Mouse (Mus musculus): ENCODE data around the gene Pecr. TPM values are rescaled to one million over a fixed set of nuclear protein-coding genes. Genes with fewer than 3 reads are reported as not detected.
A peak's percentile ranks its signal among the peaks of the same experiment; 100 is the strongest.
"Not testable (repeated sequence)": the region's sequence is repeated elsewhere in the genome, so short reads cannot be mapped to it uniquely, and the experiment has no call there.

The Pecr gene
- polyA plus RNA-seq, 1 experiment from 2014 or later, result 84.2 TPM

DNA sequence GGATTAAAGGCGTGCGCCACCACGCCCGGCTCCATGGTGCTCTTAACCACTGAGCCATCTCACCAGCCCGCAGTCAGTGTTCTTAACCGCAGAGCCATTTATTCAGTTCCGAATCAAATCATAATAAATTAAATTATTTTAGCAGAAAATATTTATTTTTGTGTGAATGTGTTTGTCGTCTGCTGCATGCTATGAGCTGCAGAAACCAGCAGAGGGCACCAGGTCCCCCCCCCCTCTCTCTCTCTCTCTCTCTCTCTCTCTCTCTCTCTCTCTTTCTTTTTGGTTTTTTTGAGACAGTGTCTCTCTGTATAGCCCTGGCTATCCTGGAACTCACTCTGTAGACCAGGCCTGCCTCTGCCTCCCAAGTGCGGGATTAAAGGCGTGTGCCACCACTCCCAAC, 51.5 kb downstream of the Pecr start:
- H3K36me3 ChIP-seq (ENCODE audit: control insufficient read depth, insufficient read depth); H3K9me3 ChIP-seq (replicated peaks; ENCODE audit: control insufficient read depth, low read length); H3K9ac ChIP-seq (ENCODE audit: low read depth, low read length); H3K27ac ChIP-seq (ENCODE audit: low read length); ATAC-seq (ENCODE audit: low read depth); H3K4me3 ChIP-seq (ENCODE audit: low read depth, low read length); H3K4me1 ChIP-seq (ENCODE audit: control insufficient read depth, low read depth, low read length); H3K4me2 ChIP-seq (ENCODE audit: low read depth, low read length): not testable (repeated sequence)
- H3K27me3 ChIP-seq (ENCODE audit: control insufficient read depth, insufficient read depth, low read depth, low read length), result peaks cover 19% of the 10 kb centered on the region
- 61% methylated on average over 10 of the region's 10 CpGs for WGBS (ENCODE audit: insufficient replicate concordance)

DNA sequence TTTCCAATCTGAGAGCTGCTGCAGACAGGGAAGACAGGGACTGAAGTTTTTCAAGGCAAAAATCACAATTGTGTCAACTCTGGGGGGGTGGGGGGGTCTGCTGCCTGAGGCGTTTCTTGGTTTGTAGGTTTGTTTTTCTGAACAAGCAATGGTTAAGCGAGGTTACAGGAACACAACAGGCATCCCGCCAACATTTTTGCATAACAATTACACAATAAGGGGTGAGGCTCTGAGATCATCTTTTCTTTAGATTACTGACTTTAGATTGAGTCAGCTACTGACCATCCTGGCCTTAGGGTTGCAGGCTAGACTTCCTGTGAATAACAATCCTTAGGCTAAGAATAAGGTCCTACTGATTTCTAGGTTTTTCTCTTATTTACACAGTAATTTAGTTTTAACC, 55.1 kb downstream of the Pecr start:
- Histone ChIP-seq H3K9ac (ENCODE audit: low read depth, low read length) (no peak overlapping the region), H3K4me1 (ENCODE audit: control insufficient read depth, low read depth, low read length) (no peaks in the 10 kb centered on the region), H3K4me3 (ENCODE audit: low read depth, low read length) (no peak overlapping the region), H3K27me3 (ENCODE audit: control insufficient read depth, insufficient read depth, low read depth, low read length) (peaks cover 6% of the 10 kb centered on the region), H3K4me2 (ENCODE audit: low read depth, low read length) (no peak overlapping the region), H3K27ac (ENCODE audit: low read length) (no peak overlapping the region), H3K36me3 (ENCODE audit: control insufficient read depth, insufficient read depth) (no peaks in the 10 kb centered on the region), H3K9me3 (replicated peaks; ENCODE audit: control insufficient read depth, low read length) (no peaks in the 10 kb centered on the region)
- 43% methylated on average over 3 of the region's 3 CpGs for WGBS (ENCODE audit: insufficient replicate concordance)
- ATAC-seq (ENCODE audit: low read depth), result no peak

DNA sequence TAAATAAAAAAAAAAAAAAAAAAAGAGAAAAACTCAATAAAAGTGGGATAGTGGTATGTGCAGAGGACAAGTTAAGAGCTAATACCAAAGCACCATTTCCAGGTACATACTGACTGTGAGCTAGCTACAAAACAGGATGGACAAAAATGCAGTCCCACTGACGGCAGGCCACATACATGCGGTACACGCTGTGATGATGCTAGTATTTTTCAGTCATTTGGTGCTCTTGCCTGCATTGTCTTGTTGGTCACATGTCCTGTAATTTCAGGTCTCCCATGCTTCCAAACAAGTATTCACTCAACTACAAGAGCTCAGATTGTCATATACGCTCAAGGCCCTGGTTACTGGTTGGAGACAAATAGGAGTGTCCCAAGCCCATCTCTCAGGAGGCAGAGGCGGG, 56.6 kb downstream of the Pecr start:
- no peak overlapping the region for H3K4me2 ChIP-seq (ENCODE audit: low read depth, low read length)
- 79% methylated on average over 5 of the region's 5 CpGs for WGBS (ENCODE audit: insufficient replicate concordance)
- H3K4me3 ChIP-seq (ENCODE audit: low read depth, low read length), result no peak overlapping the region
- no peaks in the 10 kb centered on the region for H3K36me3 ChIP-seq (ENCODE audit: control insufficient read depth, insufficient read depth)
- H3K9me3 ChIP-seq (replicated peaks; ENCODE audit: control insufficient read depth, low read length), result no peaks in the 10 kb centered on the region
- no peak overlapping the region for H3K9ac ChIP-seq (ENCODE audit: low read depth, low read length)
- H3K4me1 ChIP-seq (ENCODE audit: control insufficient read depth, low read depth, low read length), result no peaks in the 10 kb centered on the region
- H3K27ac ChIP-seq (ENCODE audit: low read length), result no peak overlapping the region
- no peak for ATAC-seq (ENCODE audit: low read depth)
- H3K27me3 ChIP-seq (ENCODE audit: control insufficient read depth, insufficient read depth, low read depth, low read length), result peaks cover 10% of the 10 kb centered on the region

DNA sequence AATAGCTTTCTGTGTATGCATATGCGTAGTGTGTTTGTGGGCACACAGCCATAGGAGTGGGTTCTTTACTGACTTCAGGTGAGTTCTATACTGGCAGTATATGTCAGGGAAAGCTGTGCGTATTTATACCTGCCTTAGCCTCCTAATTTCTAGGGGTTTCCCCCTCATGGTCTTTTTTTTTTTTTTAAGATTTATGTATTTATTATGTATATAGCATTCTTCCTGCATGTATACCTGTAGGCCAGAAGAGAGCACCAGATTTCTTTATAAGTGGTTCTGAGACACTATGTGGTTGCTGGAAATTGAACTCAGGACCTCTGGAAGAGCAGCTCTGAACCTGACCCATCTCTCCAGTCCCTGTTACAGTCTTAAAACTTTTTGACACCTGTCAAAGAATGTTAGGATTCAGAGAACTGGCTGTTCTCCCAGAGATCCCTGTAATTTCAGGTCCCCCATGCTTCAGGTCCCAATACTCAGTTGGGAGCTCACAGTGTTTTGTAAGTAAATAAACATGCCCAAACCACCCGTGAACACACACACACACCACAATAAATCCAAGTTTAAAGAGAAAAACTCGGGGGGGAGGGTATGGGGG, 57.1 kb downstream of the Pecr start:
- H3K27me3 ChIP-seq (ENCODE audit: control insufficient read depth, insufficient read depth, low read depth, low read length), result peaks cover 10% of the 10 kb centered on the region
- WGBS (ENCODE audit: insufficient replicate concordance), result 20% methylated on average over 4 of the region's 4 CpGs
- H3K9me3 ChIP-seq (replicated peaks; ENCODE audit: control insufficient read depth, low read length), result no peaks in the 10 kb centered on the region
- no peak for ATAC-seq (ENCODE audit: low read depth)
- no peaks in the 10 kb centered on the region for H3K4me1 ChIP-seq (ENCODE audit: control insufficient read depth, low read depth, low read length)
- H3K4me3 ChIP-seq (ENCODE audit: low read depth, low read length), result no peak overlapping the region
- no peak overlapping the region for H3K9ac ChIP-seq (ENCODE audit: low read depth, low read length)
- H3K36me3 ChIP-seq (ENCODE audit: control insufficient read depth, insufficient read depth), result no peaks in the 10 kb centered on the region
- H3K27ac ChIP-seq (ENCODE audit: low read length), result no peak overlapping the region
- H3K4me2 ChIP-seq (ENCODE audit: low read depth, low read length), result no peak overlapping the region

DNA sequence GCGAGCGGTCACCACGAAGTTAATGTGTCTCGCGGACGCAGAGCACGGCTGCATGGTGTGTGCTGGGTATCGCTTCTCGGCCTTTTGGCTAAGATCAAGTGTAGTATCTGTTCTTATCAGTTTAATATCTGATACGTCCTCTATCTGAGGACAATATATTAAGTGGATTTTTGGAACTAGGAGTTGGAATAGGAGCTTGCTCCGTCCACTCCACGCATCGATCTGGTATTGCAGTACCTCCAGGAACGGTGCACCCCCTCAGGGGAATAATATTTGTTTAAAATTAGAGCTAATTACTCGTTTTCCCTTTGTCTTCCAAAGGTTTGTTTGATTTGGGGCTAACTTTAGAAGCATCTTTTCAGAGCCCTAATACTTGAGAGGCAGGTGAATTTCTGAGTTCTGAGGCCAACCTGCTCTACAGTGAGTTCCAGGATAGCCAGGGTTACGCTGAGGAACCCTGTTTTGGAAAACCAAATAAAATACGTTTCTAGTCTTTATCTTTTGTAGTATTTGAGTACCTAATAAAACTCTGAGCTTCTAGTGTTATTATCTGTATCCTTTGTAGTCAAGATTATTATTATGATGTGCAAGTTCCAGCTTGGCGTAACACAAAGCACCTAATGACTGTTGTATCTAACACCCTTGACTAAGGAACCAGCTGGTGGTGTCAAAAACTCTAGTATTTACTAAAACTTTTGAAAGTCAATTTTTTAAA, 57.8 kb downstream of the Pecr start:
- peak overlapping the region; percentile 58; the same call in 1 of the 2 replicates for H3K4me3 ChIP-seq (ENCODE audit: low read depth, low read length)

DNA sequence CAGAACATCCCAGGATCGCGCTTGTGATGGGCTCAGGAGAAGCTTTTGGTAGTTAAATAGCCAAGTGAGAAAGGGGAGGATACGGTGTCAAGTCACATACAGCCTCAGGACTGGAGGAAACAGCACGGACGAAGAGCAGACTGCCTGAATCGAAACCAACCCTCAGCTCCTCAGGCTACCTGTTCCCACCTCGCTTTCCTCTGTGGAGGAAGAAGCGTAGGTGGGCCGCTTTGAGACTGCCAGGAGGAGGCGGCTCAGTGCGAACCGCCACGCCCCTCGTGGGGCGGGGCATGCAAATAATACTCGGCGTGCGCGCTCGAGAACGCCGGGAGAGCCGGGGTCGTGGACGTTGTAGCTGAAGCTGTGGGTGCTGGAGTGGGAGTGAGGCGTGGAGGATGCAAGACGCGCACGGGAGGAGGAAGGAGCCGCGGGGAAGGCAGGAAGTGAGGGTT, 58.4 kb downstream of the Pecr start:
- peak overlapping the region; percentile 58 for H3K4me3 ChIP-seq (ENCODE audit: low read depth, low read length)
- peak; percentile 79 for ATAC-seq (ENCODE audit: low read depth)
- H3K36me3 ChIP-seq (ENCODE audit: control insufficient read depth, insufficient read depth); H3K27ac ChIP-seq (ENCODE audit: low read length); H3K9me3 ChIP-seq (replicated peaks; ENCODE audit: control insufficient read depth, low read length); H3K27me3 ChIP-seq (ENCODE audit: control insufficient read depth, insufficient read depth, low read depth, low read length); H3K4me1 ChIP-seq (ENCODE audit: control insufficient read depth, low read depth, low read length): not testable (repeated sequence)
- peak overlapping the region; percentile 72 for H3K4me2 ChIP-seq (ENCODE audit: low read depth, low read length)
- peak overlapping the region; percentile 40; the same call in 1 of the 2 replicates for H3K9ac ChIP-seq (ENCODE audit: low read depth, low read length)
- WGBS (ENCODE audit: insufficient replicate concordance), result under 1% methylated on average over 25 of the region's 31 CpGs

More for the DNA sequence above, 57.8 kb downstream of the Pecr start:
- Histone ChIP-seq H3K9me3 (replicated peaks; ENCODE audit: control insufficient read depth, low read length) (no peaks in the 10 kb centered on the region), H3K27ac (ENCODE audit: low read length) (no peak overlapping the region), H3K4me2 (ENCODE audit: low read depth, low read length) (peak overlapping the region; percentile 72), H3K36me3 (ENCODE audit: control insufficient read depth, insufficient read depth) (no peaks in the 10 kb centered on the region), H3K9ac (ENCODE audit: low read depth, low read length) (no peak overlapping the region; the same call in 1 of the 2 replicates), H3K27me3 (ENCODE audit: control insufficient read depth, insufficient read depth, low read depth, low read length) (peaks cover 10% of the 10 kb centered on the region), H3K4me1 (ENCODE audit: control insufficient read depth, low read depth, low read length) (no peaks in the 10 kb centered on the region)
- 0% methylated on average over 9 of the region's 18 CpGs for WGBS (ENCODE audit: insufficient replicate concordance)
- ATAC-seq (ENCODE audit: low read depth), result peak; percentile 81

DNA sequence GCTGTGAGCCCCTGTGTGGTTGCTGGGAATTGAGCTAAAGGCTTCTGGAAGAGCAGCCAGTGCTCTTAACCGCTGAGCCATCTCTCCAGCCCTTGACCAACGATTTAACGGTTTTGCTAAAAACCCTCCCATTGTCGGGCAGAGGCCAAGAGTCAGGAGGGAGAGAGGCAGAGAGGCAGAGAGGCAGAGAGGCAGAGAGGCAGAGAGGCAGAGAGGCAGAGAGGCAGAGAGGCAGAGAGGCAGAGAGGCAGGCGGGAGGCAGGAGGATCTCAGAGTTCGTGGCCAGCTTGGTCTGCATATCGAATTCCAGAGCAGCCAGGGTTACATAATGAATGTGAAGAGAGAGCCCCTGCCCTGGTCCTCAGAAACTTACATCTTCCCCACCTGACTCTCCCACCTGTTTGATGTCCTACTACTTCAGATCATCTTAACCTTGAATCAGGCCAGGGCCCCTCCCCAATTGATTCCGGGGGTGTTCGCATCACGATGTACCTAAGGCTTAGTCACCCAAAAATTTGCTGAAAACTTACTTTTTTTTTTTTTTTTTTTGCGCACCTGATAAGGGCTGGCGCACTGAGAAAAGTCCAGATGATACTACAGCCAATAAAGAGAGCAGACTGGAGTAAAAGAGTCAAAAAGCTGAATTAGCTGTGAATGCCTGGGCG, 58.9 kb downstream of the Pecr start:
- H3K9ac ChIP-seq (ENCODE audit: low read depth, low read length), result no peak overlapping the region
- no peak for ATAC-seq (ENCODE audit: low read depth)

DNA sequence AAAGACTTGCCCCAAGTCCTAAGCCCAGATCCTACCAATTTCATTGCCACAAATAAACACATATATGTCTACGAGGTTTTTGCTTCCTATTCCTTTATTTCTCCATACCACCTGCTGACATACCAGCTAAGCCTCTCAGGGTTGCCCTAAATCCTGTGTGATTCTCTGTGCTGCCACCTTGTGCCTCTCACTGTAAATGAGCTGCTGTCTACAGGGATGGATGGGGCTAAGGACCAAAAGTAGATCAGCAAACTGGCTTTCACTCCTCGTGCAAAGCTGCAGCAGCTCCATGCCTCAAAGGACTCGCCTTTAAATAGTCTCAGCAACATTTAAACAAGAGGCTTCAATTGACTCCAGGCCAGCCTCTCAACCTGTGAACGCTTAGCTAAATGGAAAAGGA, 64.1 kb downstream of the Pecr start:
- Histone ChIP-seq H3K9me3 (replicated peaks; ENCODE audit: control insufficient read depth, low read length) (no peaks in the 10 kb centered on the region), H3K36me3 (ENCODE audit: control insufficient read depth, insufficient read depth) (no peaks in the 10 kb centered on the region), H3K9ac (ENCODE audit: low read depth, low read length) (no peak overlapping the region), H3K27me3 (ENCODE audit: control insufficient read depth, insufficient read depth, low read depth, low read length) (peaks cover 10% of the 10 kb centered on the region), H3K27ac (ENCODE audit: low read length) (no peak overlapping the region), H3K4me2 (ENCODE audit: low read depth, low read length) (no peak overlapping the region), H3K4me1 (ENCODE audit: control insufficient read depth, low read depth, low read length) (no peaks in the 10 kb centered on the region), H3K4me3 (ENCODE audit: low read depth, low read length) (no peak overlapping the region)
- 22% methylated on average over 4 of the region's 4 CpGs for WGBS (ENCODE audit: insufficient replicate concordance)
- 0 out of 2 replicates have a peak, but pooled peaks have one; percentile 28 for ATAC-seq (ENCODE audit: low read depth)

More for the DNA sequence above, 58.9 kb downstream of the Pecr start:
- no peaks in the 10 kb centered on the region for H3K36me3 ChIP-seq (ENCODE audit: control insufficient read depth, insufficient read depth)
- peak overlapping the region; percentile 72 for H3K4me2 ChIP-seq (ENCODE audit: low read depth, low read length)
- WGBS (ENCODE audit: insufficient replicate concordance), result 8% methylated on average over 12 of the region's 13 CpGs
- no peaks in the 10 kb centered on the region for H3K9me3 ChIP-seq (replicated peaks; ENCODE audit: control insufficient read depth, low read length)
- peak overlapping the region; percentile 58 for H3K4me3 ChIP-seq (ENCODE audit: low read depth, low read length)
- H3K4me1 ChIP-seq (ENCODE audit: control insufficient read depth, low read depth, low read length), result no peaks in the 10 kb centered on the region
- H3K27me3 ChIP-seq (ENCODE audit: control insufficient read depth, insufficient read depth, low read depth, low read length), result peaks cover 10% of the 10 kb centered on the region
- no peak overlapping the region for H3K27ac ChIP-seq (ENCODE audit: low read length)

DNA sequence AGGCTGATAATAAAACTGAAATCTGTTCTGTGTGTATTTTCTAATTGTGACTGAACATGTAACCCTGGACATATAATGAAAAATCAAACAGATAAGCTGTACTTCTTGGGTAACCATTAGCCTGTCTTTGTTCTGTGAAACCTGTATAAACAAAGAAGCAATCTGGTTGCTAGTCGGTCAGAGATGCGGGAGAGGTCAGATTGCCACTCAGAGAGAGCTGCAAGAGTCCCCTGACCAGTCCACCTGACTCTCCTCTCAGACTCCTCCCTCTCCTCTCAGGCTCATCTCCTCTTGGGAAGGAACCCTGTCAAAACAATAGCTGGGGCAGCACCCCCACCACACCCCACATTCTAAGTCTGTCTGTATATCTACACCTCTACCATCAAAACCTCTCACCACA, 65.0 kb downstream of the Pecr start:
- Histone ChIP-seq H3K9me3 (replicated peaks; ENCODE audit: control insufficient read depth, low read length) (no peaks in the 10 kb centered on the region), H3K4me3 (ENCODE audit: low read depth, low read length) (no peak overlapping the region), H3K4me1 (ENCODE audit: control insufficient read depth, low read depth, low read length) (no peaks in the 10 kb centered on the region), H3K9ac (ENCODE audit: low read depth, low read length) (no peak overlapping the region), H3K36me3 (ENCODE audit: control insufficient read depth, insufficient read depth) (no peaks in the 10 kb centered on the region), H3K27me3 (ENCODE audit: control insufficient read depth, insufficient read depth, low read depth, low read length) (peaks cover 5% of the 10 kb centered on the region), H3K27ac (ENCODE audit: low read length) (no peak overlapping the region), H3K4me2 (ENCODE audit: low read depth, low read length) (no peak overlapping the region)
- peak; percentile 69 for ATAC-seq (ENCODE audit: low read depth)
- WGBS (ENCODE audit: insufficient replicate concordance), result 55% methylated on average over 2 of the region's 2 CpGs

Measured in liver, embryonic 16.5 days (tissue).